Mouse (Mus musculus) liver, adult (tissue): ENCODE results near the gene Sardh.

Source experiments
- GATA4 ChIP-seq: IDR thresholded peaks from 2 replicates; pipeline ENCODE4 v1.6.1; 2014; ENCODE audit warnings: mild to moderate bottlenecking, low read length; ENCODE audit not compliant: insufficient replicate concordance

The Sardh gene

DNA sequence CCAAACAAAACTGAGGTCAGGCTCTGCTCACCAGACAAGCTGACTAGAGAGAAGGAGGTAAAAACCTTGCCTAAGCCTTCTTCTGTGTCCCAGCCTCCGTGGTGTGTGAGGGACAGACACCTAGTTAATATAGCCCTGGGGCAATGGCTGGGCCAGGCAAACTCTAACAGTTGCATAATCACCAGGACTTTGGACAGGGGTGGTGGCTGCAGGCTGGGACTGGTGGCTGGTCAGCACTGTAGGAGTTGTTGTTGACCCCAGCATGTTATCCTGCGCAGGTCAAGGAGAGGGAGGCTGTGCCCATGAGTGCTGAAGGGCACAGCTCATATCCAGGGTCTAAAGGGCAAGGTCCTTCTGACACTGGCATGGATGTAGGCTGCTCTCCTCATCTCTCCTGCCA is at the start of gene Sardh:
TSS of gene Sardh (minus strand) at position 127 of the 400 bp plus-strand sequence.
- peak; percentile 76; the same call in 1 of the 2 replicates for TF ChIP-seq GATA4

DNA sequence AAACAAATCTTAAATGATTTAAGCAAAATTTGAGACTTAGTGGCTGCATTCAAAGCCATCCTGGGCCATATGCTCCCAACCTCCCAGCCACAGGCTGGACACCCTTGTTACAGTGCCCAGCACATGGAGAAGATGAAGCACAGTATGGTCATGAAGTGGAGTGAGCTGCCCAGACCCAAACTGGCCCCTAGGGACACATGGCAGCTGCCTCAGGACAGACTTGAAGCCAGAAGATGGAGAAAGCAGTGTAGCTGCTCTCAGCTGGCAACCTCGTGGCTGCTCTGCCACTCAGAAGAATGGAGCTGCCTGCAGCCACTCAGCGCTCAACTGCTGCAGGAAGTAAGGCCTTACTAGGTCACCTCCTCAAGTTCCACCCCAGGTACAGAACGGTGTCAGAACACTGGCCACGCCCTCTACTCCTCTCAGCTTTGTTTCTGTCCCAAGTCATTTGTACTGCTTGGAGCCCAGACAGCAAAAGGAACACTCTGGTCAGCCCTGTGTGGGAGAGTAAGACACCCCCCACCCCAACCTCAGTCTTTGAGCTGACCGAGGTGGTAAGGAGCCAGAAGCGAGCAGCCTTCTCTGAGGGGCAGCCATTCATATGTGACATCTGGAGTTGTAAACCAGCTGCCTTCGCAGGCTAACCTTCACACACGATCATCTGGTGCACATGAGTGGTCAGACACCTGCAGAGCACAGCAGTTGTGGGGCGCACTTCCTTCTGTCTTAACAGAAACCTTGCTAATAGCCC is 48.7 kb upstream of the Sardh start:
- no peak for TF ChIP-seq GATA4

DNA sequence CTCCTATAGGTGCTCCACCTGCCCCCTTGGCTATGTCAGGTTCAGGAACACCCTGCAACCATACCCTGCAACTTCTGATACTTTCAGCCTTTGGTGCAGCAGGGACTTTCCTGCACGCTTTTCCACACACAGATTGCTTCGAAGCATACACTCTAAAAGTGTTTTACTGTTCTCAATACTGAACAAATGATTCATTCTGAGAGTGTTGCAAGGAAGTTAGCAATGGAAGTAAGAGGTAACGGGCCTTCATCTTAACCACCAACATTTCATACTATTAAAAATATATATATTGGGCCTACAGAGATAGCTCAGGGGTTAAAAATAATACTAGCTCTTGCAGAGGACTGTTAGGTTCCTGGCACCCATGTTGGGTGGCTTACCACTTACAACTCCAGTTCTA is 46.6 kb upstream of the Sardh start:
- TF ChIP-seq GATA4, result no peak

DNA sequence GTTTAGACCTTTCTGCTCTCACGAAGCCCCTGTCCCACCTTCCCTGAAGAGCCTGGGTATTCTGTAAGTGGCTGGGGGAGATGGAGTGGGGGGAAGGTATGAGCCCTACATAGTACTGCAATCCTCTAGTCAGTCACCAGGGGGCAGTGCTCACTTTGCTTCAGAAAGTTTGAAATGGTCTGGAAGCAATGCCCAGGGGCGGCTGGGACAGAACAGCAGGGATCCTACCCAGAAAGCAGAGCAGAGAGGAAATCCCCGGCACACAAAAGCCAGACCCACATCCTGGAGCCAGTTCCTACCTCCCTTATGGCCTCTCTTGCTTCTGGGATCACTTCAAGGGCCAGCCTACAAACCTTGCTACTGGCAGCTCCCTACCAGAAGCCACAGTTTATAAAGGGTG is 40.9 kb upstream of the Sardh start:
- no peak for TF ChIP-seq GATA4

DNA sequence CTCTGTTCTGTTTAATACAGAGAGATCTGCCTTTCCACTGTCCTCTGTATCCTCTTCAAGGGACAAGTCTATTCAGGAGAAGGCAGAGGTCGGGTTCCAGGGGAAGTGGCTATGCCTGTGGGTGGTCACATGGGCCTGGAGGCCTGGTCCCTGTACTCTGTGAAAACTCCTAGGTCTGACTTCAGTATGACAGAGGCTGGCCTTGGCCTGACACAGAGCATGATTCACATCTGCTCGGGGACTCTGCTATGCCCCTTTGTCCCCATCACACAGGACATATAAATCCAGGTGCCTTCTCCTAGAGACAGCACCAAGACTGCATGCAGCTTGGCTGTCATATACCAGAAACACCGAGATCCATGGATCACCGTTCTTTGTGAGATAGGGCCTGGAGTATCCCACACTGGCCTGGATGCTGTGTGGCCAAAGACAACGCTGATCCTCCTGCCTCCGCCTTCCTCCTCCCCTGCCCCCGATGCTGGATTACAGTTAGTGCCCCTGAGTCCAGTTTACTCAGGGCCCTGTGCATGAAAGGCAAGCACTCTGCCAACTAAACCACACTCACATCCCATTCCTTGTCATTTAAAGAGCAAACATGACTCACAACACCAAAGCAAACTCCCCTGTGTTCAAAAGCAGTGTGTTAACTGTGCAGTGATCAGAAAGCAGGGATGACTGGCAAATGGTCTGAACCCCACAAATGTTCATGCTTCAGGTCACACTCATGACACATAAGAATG is 39.0 kb upstream of the Sardh start:
- TF ChIP-seq GATA4, result no peak

DNA sequence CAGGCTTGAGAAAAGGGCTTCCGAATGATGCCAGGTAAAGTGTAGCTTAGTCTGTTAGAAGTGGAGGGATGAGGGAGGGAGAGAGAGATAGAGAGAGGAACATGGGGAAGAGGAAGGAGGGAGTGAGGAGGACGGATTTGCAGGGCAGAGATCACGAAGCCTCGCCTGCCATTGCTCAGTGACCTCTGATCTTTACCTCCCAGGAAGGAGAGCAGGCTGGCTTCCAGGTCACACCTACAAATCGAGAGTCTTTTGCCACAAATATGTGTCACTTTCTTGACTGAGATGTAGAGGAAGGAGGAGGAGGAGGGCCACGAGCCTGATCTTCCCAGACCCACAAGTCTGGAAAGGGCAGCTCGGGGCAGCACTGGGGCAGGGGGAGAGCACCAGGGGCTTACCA is 36.3 kb upstream of the Sardh start:
- TF ChIP-seq GATA4, result no peak

DNA sequence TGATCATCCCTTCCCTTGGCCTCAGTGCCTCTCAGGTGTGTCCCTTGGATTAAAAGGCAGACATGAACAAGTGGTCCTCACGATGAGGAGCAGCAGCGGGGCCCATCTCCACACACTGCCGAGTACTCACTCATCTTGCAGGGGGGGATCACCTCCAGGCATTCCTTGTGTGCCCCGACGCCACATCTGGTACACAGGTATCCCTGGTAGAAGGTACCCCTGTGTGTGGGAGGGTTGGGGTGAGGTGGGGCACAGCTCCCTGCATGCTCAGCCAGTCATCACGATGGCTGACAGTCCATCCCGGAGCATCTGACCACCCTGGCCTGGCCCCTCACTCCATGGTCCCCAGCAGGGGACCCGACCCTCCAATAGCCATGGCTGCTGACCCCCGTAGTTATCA is 33.6 kb upstream of the Sardh start:
- TF ChIP-seq GATA4, result no peak

DNA sequence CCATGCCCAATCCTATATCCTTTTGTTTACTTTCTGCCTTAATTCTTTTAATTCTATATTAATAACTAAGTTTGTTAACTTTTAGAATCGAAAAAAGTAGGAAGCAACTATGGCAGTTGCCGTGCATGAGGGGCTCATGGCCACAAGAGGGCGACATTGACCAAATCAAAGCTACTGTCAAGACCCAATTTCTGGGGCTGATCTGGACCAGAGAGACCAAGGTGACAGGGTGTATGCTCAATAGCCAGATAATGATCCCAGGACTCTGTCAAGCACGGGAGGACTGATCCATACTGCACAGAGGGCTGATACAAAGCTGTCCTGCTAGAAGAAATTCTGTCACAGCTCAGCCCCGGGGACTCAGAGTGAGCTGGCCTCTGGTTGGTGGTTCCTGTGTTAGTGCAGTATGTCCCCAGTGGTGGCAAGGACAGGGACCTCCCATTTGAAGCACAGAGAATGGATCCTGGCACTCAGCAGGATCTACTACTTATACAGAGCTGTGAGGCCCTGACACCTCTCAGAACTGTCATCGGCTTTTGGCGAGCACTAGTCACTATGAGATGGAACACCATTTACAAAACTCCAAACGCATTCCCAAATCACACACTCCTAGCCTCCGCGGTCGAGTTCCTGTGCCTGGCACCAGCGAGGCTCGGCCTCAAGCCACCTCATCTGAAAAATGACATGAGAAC is 32.9 kb upstream of the Sardh start:
- TF ChIP-seq GATA4, result no peak

DNA sequence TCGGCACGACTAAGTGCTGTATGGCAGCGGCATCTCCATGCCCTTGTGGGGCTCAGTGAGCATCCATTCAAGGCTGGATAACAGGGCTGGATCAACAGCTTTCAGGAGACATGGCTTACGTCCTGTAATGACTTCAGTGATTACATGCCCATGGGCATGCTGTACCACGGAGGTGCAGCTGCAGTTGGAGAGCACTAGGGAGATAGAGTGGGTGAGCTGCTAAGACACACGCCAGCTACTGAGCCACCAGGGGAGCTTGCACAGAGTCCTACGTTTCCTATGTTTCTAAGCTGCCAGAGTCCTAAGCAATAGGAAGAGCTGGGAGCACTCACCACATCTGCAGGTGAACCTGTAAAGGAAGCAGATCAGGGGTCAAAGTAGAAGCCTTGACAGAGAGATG is 30.7 kb upstream of the Sardh start:
- TF ChIP-seq GATA4, result no peak

DNA sequence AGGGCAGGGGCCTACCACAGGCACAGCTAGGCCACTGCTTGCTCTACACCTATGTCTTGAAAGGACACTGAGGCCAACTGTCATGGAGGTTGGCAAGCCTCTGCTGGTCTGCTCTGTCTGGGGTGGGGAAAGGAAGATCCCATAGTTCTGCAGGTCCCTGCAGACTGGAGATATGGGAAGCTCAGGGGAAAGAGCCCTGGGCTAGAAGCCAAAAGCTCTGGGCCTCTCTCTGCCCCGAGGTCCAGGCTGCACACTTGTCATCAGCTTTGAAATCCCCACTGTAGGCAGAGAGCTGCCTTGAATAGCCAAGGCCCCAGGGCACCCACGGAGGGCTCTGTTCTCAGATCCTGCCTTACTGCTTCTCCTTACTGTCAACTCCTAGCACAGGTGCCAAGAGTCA is 20.2 kb upstream of the Sardh start:
- no peak for TF ChIP-seq GATA4

DNA sequence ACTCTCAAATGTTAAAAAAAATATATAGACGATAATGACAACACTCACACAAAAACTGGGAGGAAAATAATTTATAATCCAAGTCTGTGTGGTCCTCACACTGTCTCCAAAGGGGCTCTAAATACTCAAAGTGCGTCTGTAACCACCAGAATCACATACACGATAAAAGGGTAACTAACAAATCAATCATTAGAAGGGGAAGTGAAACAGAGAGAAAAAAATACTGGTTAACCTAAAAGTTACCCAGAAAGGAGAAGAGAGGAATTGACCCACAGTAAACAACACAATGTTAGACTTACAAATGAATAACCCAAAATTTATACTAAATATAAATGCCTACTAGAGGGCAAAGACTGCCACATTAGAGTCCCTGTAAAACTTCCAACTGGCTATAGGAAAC is 17.7 kb upstream of the Sardh start:
- no peak for TF ChIP-seq GATA4

DNA sequence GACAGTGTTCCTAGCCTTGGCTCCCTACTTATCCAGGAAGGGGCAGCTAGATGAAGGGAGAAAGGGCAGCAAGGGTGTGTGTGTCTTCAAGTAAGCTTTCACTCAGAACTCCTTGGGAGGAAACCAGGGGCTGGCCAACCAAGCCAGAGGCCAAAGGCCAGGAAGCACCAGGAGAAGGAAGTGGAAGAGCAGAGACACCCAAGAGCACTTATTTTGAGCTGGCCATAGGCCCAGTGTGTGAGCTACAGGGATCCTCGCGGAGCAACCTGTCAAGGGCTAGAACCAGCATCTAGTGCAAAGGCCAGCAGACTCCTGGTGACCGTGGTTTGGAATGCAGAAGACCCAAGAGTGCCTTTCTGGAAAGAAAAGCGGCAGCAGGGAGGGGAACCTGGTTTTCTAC is 14.8 kb upstream of the Sardh start:
- no peak for TF ChIP-seq GATA4

DNA sequence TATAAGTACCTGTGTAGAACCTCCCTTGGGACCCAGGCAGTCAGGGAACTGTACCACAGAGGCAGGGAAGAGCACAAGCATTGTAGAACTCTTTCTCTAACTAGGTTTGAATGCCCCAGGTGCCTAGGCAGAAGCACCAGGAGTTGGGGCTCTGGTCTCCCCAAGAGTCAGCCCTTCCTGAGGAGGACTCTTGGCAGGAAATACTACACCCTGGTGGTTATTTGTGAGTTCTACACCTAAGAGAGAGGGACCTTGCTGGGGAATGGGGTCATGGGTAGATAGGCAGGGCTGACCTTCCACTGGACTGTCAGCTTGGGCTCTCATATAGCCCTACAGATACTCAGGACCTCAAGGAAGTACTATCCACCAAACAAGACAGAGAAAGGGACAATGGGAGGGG is 3.3 kb upstream of the Sardh start:
- no peak for TF ChIP-seq GATA4

DNA sequence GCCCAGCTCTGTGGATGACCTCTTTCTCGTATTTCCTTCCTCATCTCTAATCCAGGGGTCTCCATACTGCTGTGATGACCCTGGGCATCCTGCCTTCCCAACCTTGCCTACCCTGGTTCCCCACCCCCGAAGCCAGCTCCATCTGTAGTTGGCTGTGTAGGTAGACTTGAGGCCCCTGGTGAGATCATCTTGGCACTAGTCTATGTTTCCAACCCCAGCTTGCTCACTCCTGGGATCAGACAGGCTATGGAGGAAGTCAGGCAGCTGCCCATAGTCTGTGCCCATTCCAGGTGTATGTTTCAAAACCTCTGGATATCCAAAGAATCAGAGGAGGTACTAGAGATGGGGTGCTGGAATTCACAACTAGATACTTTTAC is 662 bp downstream of the Sardh start:
- no peak for TF ChIP-seq GATA4

DNA sequence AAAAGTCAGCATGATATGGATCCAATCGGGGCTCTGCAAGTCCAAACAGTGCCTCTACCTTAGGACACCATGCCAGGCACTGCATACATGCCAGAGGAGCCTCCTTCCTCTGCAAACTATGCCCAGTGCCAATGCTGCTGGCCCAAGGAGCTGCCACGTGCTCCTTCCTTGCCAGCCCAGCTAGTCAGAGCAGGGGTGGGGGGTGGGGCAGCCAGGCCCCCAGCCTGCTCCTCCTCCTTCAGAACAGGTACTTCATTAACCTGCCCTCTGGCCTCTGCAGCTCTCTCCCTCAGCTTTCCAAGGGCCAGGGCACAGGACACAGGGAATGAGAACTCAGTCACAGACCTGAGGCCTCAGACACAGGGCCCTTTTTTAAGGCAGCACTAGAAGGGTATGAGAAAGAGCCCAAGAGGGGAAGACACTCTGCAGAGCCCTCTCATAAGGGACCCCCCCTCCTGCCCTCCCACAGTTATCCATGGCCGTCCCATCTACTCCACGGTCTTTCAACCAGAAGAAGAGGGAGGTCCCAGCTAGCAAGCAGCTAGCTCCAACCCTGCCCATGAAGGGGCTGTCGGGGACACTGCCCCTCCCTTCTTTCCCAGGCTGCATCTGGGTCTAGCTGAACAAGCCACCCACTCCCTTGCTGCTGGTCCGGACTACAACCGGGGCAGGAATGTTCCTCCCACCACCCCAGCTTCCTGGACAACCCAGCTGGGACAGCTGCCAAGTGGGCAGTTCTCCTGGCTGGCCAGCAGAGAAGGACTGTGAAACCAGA is 1.2 kb downstream of the Sardh start:
- no peak for TF ChIP-seq GATA4
